Mouse (Mus musculus) ES-E14 (cell line): ENCODE measurements around the gene Mvp. TPM values are rescaled to one million over a fixed set of nuclear protein-coding genes. Genes with fewer than 3 reads are reported as not detected.
A peak's percentile ranks its signal among the peaks of the same experiment; 100 is the strongest.

Experiments used
- DNase-seq: peaks from one replicate; pipeline ENCODE4 v3.0.0-alpha.2; 2013; ENCODE audit warnings: low read depth, low spot score
- H3K27ac ChIP-seq: 2 replicates; pipeline ENCODE4 v1.5.1; 2012; ENCODE audit warnings: low read depth, mild to moderate bottlenecking, low read length, moderate library complexity, mixed read lengths; ENCODE audit not compliant: poor library complexity, insufficient read depth, severe bottlenecking
- H3K36me3 ChIP-seq: 2 replicates; pipeline ENCODE4 v1.6.1; 2012; ENCODE audit warnings: mild to moderate bottlenecking, low read length, moderate library complexity, mixed read lengths; ENCODE audit not compliant: control insufficient read depth, poor library complexity, insufficient read depth, severe bottlenecking
- H3K4me1 ChIP-seq, 2 experiments: fragments of 150-350 bp in 1 of 2; sonication (generic) in 1 of 2; 2 replicates each; pipeline ENCODE4 v1.6.1; 2012; ENCODE audit warnings: low read length in 2 of 2, mild to moderate bottlenecking in 1 of 2, mixed read lengths in 1 of 2; ENCODE audit not compliant: control insufficient read depth in 2 of 2, insufficient read depth in 2 of 2, poor library complexity in 1 of 2
- H3K4me3 ChIP-seq, 2 experiments: fragments of 150-350 bp in 1 of 2; sonication (generic) in 1 of 2; 2 replicates each; pipeline ENCODE4 v1.5.1; 2012; ENCODE audit warnings: low read length in 2 of 2, low read depth in 1 of 2, mild to moderate bottlenecking in 1 of 2, mixed read lengths in 1 of 2; ENCODE audit not compliant: insufficient read depth in 1 of 2, poor library complexity in 1 of 2, severe bottlenecking in 1 of 2
- H3K9ac ChIP-seq: 2 replicates; pipeline ENCODE4 v1.6.1; 2012; ENCODE audit warnings: low read depth, mild to moderate bottlenecking, low read length, mixed read lengths; ENCODE audit not compliant: poor library complexity, insufficient read depth, severe bottlenecking
- H3K9me3 ChIP-seq: fragments of 150-350 bp; sonication (generic); 2 replicates; pipeline ENCODE4 v1.6.1; 2012; ENCODE audit warnings: low read depth, mild to moderate bottlenecking, low read length; ENCODE audit not compliant: control insufficient read depth, insufficient read depth
- CHD2 ChIP-seq: IDR thresholded peaks from 2 replicates; pipeline ENCODE4 v1.6.1; 2014; ENCODE audit warnings: mild to moderate bottlenecking, low read depth, low read length, inconsistent platforms
- HCFC1 ChIP-seq: IDR thresholded peaks from 2 replicates; pipeline ENCODE4 v1.6.1; 2012; ENCODE audit warnings: low read length, inconsistent platforms, borderline replicate concordance; ENCODE audit not compliant: insufficient read depth
- MAFK ChIP-seq: IDR thresholded peaks from 2 replicates; pipeline ENCODE4 v1.6.1; 2014; ENCODE audit warnings: mild to moderate bottlenecking, low read depth, low read length, inconsistent platforms; ENCODE audit not compliant: insufficient read depth
- ZC3H11A ChIP-seq: IDR thresholded peaks from 2 replicates; pipeline ENCODE4 v1.6.1; 2012; ENCODE audit warnings: low read depth, mild to moderate bottlenecking, inconsistent platforms, low read length, borderline replicate concordance
- ZNF384 ChIP-seq: IDR thresholded peaks from 2 replicates; pipeline ENCODE4 v1.6.1; 2012; ENCODE audit warnings: low read depth, low read length, inconsistent platforms
- in situ Hi-C, 2 experiments: fragments of 600-800 bp; cut with MboI; formaldehyde crosslinking; loops; one replicate each; pipeline ENCODE4 v1.15.1; 2025; ENCODE audit warnings: low sequenced_read_pairs in 2 of 2, inconsistent platforms in 1 of 2; ENCODE audit not compliant: unreplicated experiment in 2 of 2
- total RNA-seq: library from RNA; depleted of rRNA; stranded (reverse); fragments of 300-350 nt; gene quantifications from 2 replicates; pipeline ENCODE4 v1.2.3, GENCODE M21; 2012

Mvp gene
- total RNA-seq, 1 experiment = 56.0 TPM

DNA sequence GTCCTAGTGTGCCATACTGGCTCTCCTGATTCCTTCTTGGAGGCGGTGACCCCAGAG, 38.7 kb downstream of the Mvp start, which contains the start of gene Cdipt:
Gene Cdipt, plus strand, starts transcription at position 22 of the 57 bp plus-strand sequence.
- DNase-seq = no peak
- Histone ChIP-seq H3K36me3 (peaks cover 23% of the 10 kb centered on the region), H3K9me3 (no peaks in the 10 kb centered on the region), H3K4me1 (peaks cover 0 to 8% of the 10 kb centered on the region in 2 experiments; a peak in 2 of 4 replicates), H3K9ac (peak within 1 kb of the TSS; percentile 88), H3K27ac (peak within 1 kb of the TSS; percentile 92), H3K4me3 (peak within 1 kb of the TSS; percentile 78 to 82)
- no peak for TF ChIP-seq ZNF384
- no peak for TF ChIP-seq HCFC1
- no peak for TF ChIP-seq CHD2
- no peak for TF ChIP-seq ZC3H11A
- TF ChIP-seq MAFK = no peak
- in situ Hi-C loops = no loop called here

DNA sequence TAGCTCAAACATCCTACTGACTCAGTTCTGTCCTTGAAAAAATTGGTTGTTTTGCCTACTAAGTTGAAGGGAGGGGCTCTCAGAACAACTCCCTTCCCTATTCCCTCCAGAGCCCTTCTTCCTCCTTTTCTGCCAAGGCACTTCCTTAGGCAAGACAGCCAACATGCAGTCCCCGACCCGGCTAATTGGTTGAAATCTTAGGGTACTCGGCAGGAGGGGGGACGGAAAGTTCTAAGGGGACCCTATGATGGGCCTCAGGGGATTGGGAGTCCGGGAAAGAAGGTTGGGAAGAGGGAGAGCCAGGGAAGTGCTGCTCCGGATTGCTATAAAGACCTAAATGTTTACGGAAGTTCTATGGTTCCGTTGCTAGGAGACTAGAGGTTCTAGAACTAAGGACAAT, 38.9 kb downstream of the Mvp start:
- no peak for DNase-seq
- H3K4me3 ChIP-seq = peak overlapping the region; percentile 41 to 82
- H3K27ac ChIP-seq = no peak overlapping the region
- H3K9me3 ChIP-seq = no peaks in the 10 kb centered on the region
- in situ Hi-C loops = no loop called here
- H3K4me1 ChIP-seq = peaks cover 0 to 8% of the 10 kb centered on the region in 2 experiments; a peak in 2 of 4 replicates
- no peak for TF ChIP-seq HCFC1
- TF ChIP-seq ZC3H11A = no peak
- no peak for TF ChIP-seq ZNF384
- no peak for TF ChIP-seq MAFK
- TF ChIP-seq CHD2 = no peak
- peaks cover 22% of the 10 kb centered on the region for H3K36me3 ChIP-seq
- H3K9ac ChIP-seq = peak overlapping the region; percentile 45; the same call in 1 of the 2 replicates

DNA sequence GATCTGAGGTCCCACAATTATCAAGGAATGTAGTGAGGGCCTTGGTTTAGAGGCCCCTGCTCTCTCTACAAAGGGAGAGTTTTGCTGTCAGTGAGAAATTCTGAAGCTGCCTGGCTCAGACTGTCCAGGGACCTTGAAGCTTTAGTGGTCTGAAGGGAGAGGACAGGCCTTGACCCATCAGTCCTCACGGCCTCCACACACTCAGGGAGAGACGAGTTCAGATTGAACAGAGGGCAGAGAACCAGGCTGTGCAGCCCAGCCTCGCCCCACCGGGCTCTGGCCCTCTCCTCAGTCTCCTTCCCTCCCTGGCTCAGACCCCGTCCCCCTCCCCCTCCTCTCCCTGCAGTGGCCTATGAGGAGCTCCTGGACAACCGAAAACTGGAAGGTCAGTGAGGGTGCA, 47.1 kb downstream of the Mvp start:
- DNase-seq = no peak
- Histone ChIP-seq H3K27ac (no peak overlapping the region), H3K9ac (no peak overlapping the region), H3K4me1 (peaks cover 0 to 3% of the 10 kb centered on the region in 2 experiments; a peak in 1 of 4 replicates), H3K4me3 (no peak overlapping the region), H3K9me3 (no peaks in the 10 kb centered on the region), H3K36me3 (no peaks in the 10 kb centered on the region)
- in situ Hi-C loops = no loop called here
- no peak for TF ChIP-seq CHD2
- TF ChIP-seq ZC3H11A = no peak
- TF ChIP-seq ZNF384 = no peak
- TF ChIP-seq MAFK = no peak
- TF ChIP-seq HCFC1 = no peak

DNA sequence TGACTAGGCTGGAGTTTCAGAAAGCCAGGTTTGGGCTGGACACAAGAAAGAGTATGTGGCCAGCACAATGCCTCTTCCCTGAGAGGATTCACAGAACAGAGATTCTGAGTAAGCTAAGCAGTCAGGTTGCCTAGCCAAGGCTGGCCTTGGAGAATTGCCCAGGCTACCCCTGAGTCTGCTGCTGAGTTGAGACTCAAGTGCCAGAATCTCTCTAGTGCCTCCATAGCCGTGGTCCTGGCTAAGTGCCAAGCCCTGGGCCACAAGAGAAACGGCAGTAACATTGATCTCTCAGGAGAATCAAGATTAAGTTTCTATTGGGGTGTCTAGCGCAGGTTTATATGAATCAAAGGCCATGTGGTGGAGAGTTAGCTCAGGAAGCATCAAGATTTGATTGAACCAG, 48.9 kb downstream of the Mvp start:
- Histone ChIP-seq H3K36me3 (no peaks in the 10 kb centered on the region), H3K9me3 (no peaks in the 10 kb centered on the region), H3K9ac (no peak overlapping the region), H3K27ac (no peak overlapping the region), H3K4me3 (no peak overlapping the region), H3K4me1 (peaks cover 0 to 3% of the 10 kb centered on the region in 2 experiments; a peak in 1 of 4 replicates)
- no peak for TF ChIP-seq ZNF384
- TF ChIP-seq ZC3H11A = no peak
- TF ChIP-seq MAFK = no peak
- TF ChIP-seq CHD2 = no peak
- no peak for TF ChIP-seq HCFC1
- in situ Hi-C loops = no loop called here
- no peak for DNase-seq
